Mouse (Mus musculus): ENCODE measurements at regions not wholly inside any gene's neighbourhood (a gene's known extent, or its start where the extent isn't known, plus 50 kb on each side); places are given as distances from the start of the nearest gene placed in this dataset.

GRCm38 (mm10) chr2:74463407-74463806, 115.8 kb downstream of the Lnpk start:
- DNase-seq: no peak
- H3K27ac ChIP-seq (ENCODE audit: insufficient read depth, low read depth, low read length): no peak overlapping the region
- no peak for TF ChIP-seq POLR2A (IDR thresholded peaks at IDR 0.05; ENCODE audit: low read depth, low read length)
- TF ChIP-seq CTCF (conservative IDR thresholded peaks at IDR 0.05; ENCODE audit: insufficient read depth, insufficient read length, low read depth, low read length): no peak

GRCm38 (mm10) chr2:74461211-74461844, 117.9 kb downstream of the Lnpk start:
- 40% methylated on average over 11 of the region's 11 CpGs for WGBS
- no peak overlapping the region for H3K4me3 ChIP-seq (ENCODE audit: insufficient read depth, low read depth, low read length)
- no peaks in the 10 kb centered on the region for H3K4me1 ChIP-seq (ENCODE audit: control insufficient read depth, insufficient read depth, low read length)
- H3K36me3 ChIP-seq (ENCODE audit: control insufficient read depth, insufficient read depth, low read length): no peaks in the 10 kb centered on the region
- no peak for TF ChIP-seq CTCF (conservative IDR thresholded peaks at IDR 0.05; ENCODE audit: insufficient read depth, insufficient read length, low read depth, low read length)
- TF ChIP-seq POLR2A (IDR thresholded peaks at IDR 0.05; ENCODE audit: low read depth, low read length): no peak
- DNase-seq: no peak
- no peak overlapping the region for H3K27ac ChIP-seq (ENCODE audit: insufficient read depth, low read depth, low read length)
- H3K27me3 ChIP-seq (replicated peaks; ENCODE audit: control insufficient read depth, insufficient read depth, low read length): no peaks in the 10 kb centered on the region

More at GRCm38 (mm10) chr2:74463407-74463806, 115.8 kb downstream of the Lnpk start:
- H3K27me3 ChIP-seq (replicated peaks; ENCODE audit: control insufficient read depth, insufficient read depth, low read length): no peaks in the 10 kb centered on the region
- 96% methylated on average over 2 of the region's 2 CpGs for WGBS
- H3K4me1 ChIP-seq (ENCODE audit: control insufficient read depth, insufficient read depth, low read length): no peaks in the 10 kb centered on the region
- H3K4me3 ChIP-seq (ENCODE audit: insufficient read depth, low read depth, low read length): no peak overlapping the region
- no peaks in the 10 kb centered on the region for H3K36me3 ChIP-seq (ENCODE audit: control insufficient read depth, insufficient read depth, low read length)

GRCm38 (mm10) chr2:74454431-74454830, 124.8 kb downstream of the Lnpk start:
- Histone ChIP-seq H3K4me3 (ENCODE audit: insufficient read depth, low read depth, low read length) (no peak overlapping the region), H3K4me1 (ENCODE audit: control insufficient read depth, insufficient read depth, low read length) (no peaks in the 10 kb centered on the region), H3K27me3 (replicated peaks; ENCODE audit: control insufficient read depth, insufficient read depth, low read length) (no peaks in the 10 kb centered on the region), H3K27ac (ENCODE audit: insufficient read depth, low read depth, low read length) (no peak overlapping the region), H3K36me3 (ENCODE audit: control insufficient read depth, insufficient read depth, low read length) (no peaks in the 10 kb centered on the region)
- TF ChIP-seq POLR2A (IDR thresholded peaks at IDR 0.05; ENCODE audit: low read depth, low read length): no peak
- no peak for TF ChIP-seq CTCF (conservative IDR thresholded peaks at IDR 0.05; ENCODE audit: insufficient read depth, insufficient read length, low read depth, low read length)
- DNase-seq: no peak
- 39% methylated on average over 4 of the region's 4 CpGs for WGBS

- H3K36me3 ChIP-seq (ENCODE audit: control insufficient read depth, insufficient read depth, low read length): no peaks in the 10 kb centered on the region
- no peaks in the 10 kb centered on the region for H3K4me1 ChIP-seq (ENCODE audit: control insufficient read depth, insufficient read depth, low read length)
- H3K27me3 ChIP-seq (replicated peaks; ENCODE audit: control insufficient read depth, insufficient read depth, low read length): no peaks in the 10 kb centered on the region
- TF ChIP-seq CTCF (conservative IDR thresholded peaks at IDR 0.05; ENCODE audit: insufficient read depth, insufficient read length, low read depth, low read length): no peak
- TF ChIP-seq POLR2A (IDR thresholded peaks at IDR 0.05; ENCODE audit: low read depth, low read length): no peak
- 95% methylated on average over 1 of the region's 1 CpGs for WGBS
- H3K27ac ChIP-seq (ENCODE audit: insufficient read depth, low read depth, low read length): no peak overlapping the region
- no peak for DNase-seq
- H3K4me3 ChIP-seq (ENCODE audit: insufficient read depth, low read depth, low read length): no peak overlapping the region
Measured at GRCm38 (mm10) chr2:74452679-74453078, 126.6 kb downstream of the Lnpk start.

- H3K27me3 ChIP-seq (replicated peaks; ENCODE audit: control insufficient read depth, insufficient read depth, low read length): no peaks in the 10 kb centered on the region
- no peaks in the 10 kb centered on the region for H3K4me1 ChIP-seq (ENCODE audit: control insufficient read depth, insufficient read depth, low read length)
- H3K27ac ChIP-seq (ENCODE audit: insufficient read depth, low read depth, low read length): no peak overlapping the region
- no peak overlapping the region for H3K4me3 ChIP-seq (ENCODE audit: insufficient read depth, low read depth, low read length)
- peak; percentile 21 for DNase-seq
- no peak for TF ChIP-seq CTCF (conservative IDR thresholded peaks at IDR 0.05; ENCODE audit: insufficient read depth, insufficient read length, low read depth, low read length)
- no peak for TF ChIP-seq POLR2A (IDR thresholded peaks at IDR 0.05; ENCODE audit: low read depth, low read length)
- no peaks in the 10 kb centered on the region for H3K36me3 ChIP-seq (ENCODE audit: control insufficient read depth, insufficient read depth, low read length)
- WGBS: 30% methylated on average over 6 of the region's 6 CpGs
Measured at GRCm38 (mm10) chr2:74451578-74451977, 127.7 kb downstream of the Lnpk start.

GRCm38 (mm10) chr2:74451038-74451437, 128.2 kb downstream of the Lnpk start:
- H3K27ac ChIP-seq (ENCODE audit: insufficient read depth, low read depth, low read length): no peak overlapping the region
- H3K36me3 ChIP-seq (ENCODE audit: control insufficient read depth, insufficient read depth, low read length): no peaks in the 10 kb centered on the region
- no peak overlapping the region for H3K4me3 ChIP-seq (ENCODE audit: insufficient read depth, low read depth, low read length)
- no peaks in the 10 kb centered on the region for H3K4me1 ChIP-seq (ENCODE audit: control insufficient read depth, insufficient read depth, low read length)
- TF ChIP-seq POLR2A (IDR thresholded peaks at IDR 0.05; ENCODE audit: low read depth, low read length): no peak
- no peak for TF ChIP-seq CTCF (conservative IDR thresholded peaks at IDR 0.05; ENCODE audit: insufficient read depth, insufficient read length, low read depth, low read length)
- no peaks in the 10 kb centered on the region for H3K27me3 ChIP-seq (replicated peaks; ENCODE audit: control insufficient read depth, insufficient read depth, low read length)
- no peak for DNase-seq
- 44% methylated on average over 4 of the region's 4 CpGs for WGBS

GRCm38 (mm10) chr2:74450064-74450765, 129.0 kb downstream of the Lnpk start:
- Histone ChIP-seq H3K27ac (ENCODE audit: insufficient read depth, low read depth, low read length) (no peak overlapping the region), H3K36me3 (ENCODE audit: control insufficient read depth, insufficient read depth, low read length) (no peaks in the 10 kb centered on the region), H3K27me3 (replicated peaks; ENCODE audit: control insufficient read depth, insufficient read depth, low read length) (no peaks in the 10 kb centered on the region), H3K4me3 (ENCODE audit: insufficient read depth, low read depth, low read length) (no peak overlapping the region), H3K4me1 (ENCODE audit: control insufficient read depth, insufficient read depth, low read length) (no peaks in the 10 kb centered on the region)
- 75% methylated on average over 11 of the region's 11 CpGs for WGBS
- TF ChIP-seq CTCF (conservative IDR thresholded peaks at IDR 0.05; ENCODE audit: insufficient read depth, insufficient read length, low read depth, low read length): no peak
- TF ChIP-seq POLR2A (IDR thresholded peaks at IDR 0.05; ENCODE audit: low read depth, low read length): no peak
- DNase-seq: no peak

Measured in kidney, adult 2 months (tissue).